Mouse (Mus musculus): ENCODE measurements around the gene Gnb5. TPM values are rescaled to one million over a fixed set of nuclear protein-coding genes. Genes with fewer than 3 reads are reported as not detected.

Gnb5 gene
- 5.7 and 7.3 TPM in 2 replicates for polyA plus RNA-seq (2012; rRNA removed; ENCODE audit: low replicate concordance)

DNA sequence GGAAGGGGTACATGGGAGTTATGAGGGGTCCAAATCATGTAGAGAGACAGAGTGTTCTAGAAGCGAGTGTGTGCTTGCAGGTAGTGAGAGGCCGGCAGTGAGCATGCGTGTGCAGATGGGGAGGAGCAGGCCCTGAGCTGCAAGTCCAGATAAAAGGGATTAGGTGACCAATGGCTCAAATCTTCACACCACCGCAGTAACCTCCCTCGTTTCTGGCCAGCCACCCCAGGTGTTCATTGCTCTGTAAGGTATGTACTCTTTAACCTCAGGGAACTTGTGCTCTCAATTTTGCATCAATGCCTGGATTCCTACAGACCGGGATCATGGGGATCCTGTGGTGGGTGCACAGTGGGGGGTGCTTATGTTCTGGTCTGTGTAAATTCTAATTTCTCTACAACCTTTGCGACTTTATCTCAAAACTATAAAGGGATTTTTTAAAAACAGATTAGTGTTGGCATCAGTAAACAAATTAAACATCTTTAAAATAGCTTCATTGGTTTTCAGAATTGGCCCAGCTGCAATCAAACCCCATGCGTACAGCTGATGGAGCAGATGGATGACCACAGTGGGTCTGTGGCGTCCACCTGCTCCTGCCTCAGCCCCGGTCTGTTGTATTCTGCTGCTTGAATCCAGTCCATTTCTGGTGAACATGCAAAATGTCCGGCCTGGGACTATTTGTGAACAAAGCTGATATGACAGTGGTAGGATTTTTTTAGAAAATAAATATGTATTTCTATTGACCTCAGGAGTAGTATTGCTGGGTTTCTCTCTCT is at the start of gene Gnb5:
Gene Gnb5, plus strand, starts transcription at position 163 of the 773 bp plus-strand sequence.

GRCm38 (mm10) chr9:75347458-75347857 is 41.4 kb downstream of the Gnb5 start, which contains the start of gene Bcl2l10:
Bcl2l10 (plus strand) TSS chr9:75347758.

Other genes starting within 250 kb of the Gnb5 start
- gene Myo5a, start 235.3 kb upstream of the Gnb5 start, polyA plus RNA-seq (2012; rRNA removed; ENCODE audit: low replicate concordance) = 0.33 and 0.57 TPM in 2 replicates
- gene Myo5c, start 74.3 kb upstream of the Gnb5 start, polyA plus RNA-seq (2012; rRNA removed; ENCODE audit: low replicate concordance) = 5.0 and 14.5 TPM in 2 replicates
- gene Bcl2l10, start 41.5 kb downstream of the Gnb5 start, polyA plus RNA-seq (2012; rRNA removed; ENCODE audit: low replicate concordance) = 0.15 TPM in 1 of 2 replicates, not detected in the other
- gene Mapk6, start 103.7 kb downstream of the Gnb5 start, polyA plus RNA-seq (2012; rRNA removed; ENCODE audit: low replicate concordance) = 7.7 and 13.1 TPM in 2 replicates
- gene Leo1, start 135.2 kb downstream of the Gnb5 start, polyA plus RNA-seq (2012; rRNA removed; ENCODE audit: low replicate concordance) = 1.3 TPM in 2 replicates

Data from duodenum, adult 2 months (tissue).